Mouse (Mus musculus): Measurements from ENCODE around the gene Ppp2ca.

The Ppp2ca gene

DNA sequence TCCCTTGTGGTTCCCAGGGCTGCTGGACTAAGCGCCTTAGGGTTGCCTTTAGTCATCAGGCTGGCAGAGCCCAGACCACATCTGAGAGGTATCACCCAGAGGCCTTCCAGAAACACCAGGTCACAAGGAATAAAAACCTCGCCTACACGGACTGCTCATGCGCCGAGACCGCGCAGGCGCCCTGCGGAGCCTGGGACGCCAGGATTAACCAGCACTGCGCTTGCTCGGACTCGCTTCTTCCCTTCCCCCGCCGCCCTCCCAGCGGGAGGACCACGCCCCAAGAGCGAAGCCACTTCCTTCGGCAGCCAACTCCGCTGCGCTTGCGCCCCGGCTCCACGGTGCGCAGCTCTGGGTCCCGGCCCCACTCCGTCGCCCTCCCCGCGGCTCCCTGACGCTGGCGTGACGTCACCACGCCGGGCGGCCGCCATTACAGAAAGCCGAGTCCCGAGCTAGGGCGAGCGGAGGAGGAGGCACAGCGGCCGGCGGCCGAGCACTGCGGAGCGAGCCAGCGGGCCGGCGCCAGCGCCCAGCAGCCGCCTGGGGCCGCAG, at the start of gene Ppp2ca:
Gene Ppp2ca (plus strand): TSS at position 284 of the 549 bp plus-strand sequence.
- peak; percentile 98 to 99 for DNase-seq (ENCODE audit: low spot score in 2 of 2)

DNA sequence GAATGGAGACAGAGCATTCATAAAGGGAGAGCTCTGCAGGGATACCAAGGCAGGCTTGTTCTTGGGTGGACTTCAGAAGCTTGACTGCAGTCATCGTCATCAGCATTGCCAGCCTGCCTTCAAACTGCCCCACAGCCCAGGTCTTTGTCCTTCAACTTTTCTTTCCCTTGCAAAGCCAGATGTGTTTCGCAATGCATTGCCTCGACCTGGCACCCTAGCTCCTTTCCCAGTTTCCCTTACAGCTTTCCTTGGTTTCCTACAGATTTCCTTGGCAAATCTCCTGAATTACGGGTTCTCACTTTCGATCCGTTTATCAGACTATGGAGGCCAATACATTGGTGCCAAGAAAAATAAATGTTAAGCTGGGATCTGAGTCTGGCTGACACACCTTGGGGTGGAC, 45.1 kb upstream of the Ppp2ca start:
- DNase-seq (ENCODE audit: low spot score in 2 of 2) = no peak

DNA sequence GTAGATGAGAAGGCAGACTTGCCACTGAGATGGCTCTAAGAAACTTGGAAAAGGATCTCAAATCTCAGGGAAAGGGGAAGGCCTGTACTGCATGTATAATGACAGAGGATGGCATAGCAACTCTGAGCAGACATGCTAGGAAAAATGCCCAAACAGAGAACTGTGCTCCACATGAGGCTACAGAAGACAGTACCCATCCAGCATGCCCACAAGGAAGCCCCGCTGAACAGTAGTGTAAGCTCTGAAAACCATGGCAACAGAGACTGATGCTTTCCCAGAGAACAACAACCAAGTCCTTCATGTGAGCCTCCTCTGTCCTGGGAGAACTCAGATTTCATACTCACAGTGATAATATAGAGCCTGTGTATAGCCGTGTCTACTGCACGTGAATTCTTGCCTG, 43.8 kb upstream of the Ppp2ca start:
- DNase-seq (ENCODE audit: low spot score in 2 of 2) = no peak

DNA sequence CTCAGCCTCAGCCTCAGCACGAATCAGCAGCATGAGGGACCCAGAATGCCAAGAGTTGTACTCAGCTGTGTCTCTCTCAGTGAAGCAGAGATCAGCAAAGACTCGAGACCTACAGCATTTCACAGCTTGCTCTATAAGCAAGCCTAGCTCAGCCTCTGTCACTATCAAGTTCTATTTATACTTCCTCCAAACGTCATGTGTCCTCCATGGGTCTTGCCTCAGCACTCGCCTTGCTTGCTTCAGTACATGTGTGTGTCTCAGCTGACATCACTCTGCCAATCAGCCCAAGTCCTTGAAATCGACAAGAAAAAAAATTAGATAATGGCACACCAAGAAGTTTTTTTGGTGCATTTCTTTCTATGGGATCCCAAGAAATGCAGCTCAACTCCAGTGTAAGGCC, 42.3 kb upstream of the Ppp2ca start:
- DNase-seq (ENCODE audit: low spot score in 2 of 2) = no peak

DNA sequence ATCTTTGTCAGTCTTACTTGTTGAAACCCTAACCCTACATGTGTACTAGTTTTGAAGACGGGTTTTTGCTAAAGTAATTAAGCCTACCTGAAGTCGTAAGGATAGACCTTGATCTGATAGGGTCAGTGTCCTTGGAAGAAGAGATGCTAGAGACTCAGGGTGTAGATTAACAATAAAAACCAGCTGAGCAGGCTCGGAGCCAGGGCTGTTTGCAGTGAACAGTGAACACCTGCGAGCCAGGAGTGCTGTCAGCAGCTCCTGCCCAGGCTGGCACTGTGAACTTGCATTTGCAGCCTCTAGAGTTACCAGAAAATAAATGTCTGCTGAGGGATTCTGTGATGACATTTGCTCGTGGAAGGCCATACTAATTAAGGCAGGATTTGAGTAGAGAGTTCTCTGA, 39.5 kb upstream of the Ppp2ca start:
- DNase-seq (ENCODE audit: low spot score in 2 of 2) = no peak

DNA sequence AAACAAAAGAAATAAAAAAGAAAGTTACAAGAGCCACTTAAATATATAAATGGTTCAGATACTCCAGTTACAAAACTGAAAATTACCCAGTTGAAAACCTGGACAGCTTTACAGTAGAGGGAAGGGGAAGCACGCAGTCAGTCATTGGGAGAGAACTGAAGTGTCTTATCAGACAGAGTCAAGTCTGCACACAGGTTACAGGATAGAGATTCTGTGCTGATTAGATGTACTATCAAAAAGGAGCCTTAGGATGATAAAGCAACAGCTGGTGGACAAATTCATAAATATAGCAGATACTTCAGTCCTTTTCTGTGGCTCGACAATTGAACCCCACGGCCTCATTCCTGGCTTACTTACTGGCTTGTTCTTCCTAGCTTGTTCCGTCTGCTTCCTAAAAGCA, 38.2 kb upstream of the Ppp2ca start:
- no peak for DNase-seq (ENCODE audit: low spot score in 2 of 2)

DNA sequence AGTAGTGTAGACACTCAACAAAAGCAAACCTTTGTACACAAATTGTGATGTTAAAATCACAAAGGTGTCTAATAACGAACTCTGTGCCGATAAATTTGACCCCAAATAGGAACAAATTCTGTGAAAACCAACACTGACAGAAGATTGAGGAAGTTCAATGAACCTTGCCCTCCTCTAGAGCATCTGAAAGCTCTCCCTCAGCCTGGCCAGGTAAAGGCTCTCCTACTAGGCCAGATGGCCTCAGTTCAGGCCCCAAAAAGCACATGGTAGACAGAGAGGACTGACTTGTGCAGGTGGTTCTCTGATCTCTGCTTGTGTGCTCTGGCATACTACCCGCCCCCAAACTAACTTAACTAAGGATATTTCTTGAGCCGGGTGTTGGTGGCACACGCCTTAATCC, 36.1 kb upstream of the Ppp2ca start:
- no peak for DNase-seq (ENCODE audit: low spot score in 2 of 2)

DNA sequence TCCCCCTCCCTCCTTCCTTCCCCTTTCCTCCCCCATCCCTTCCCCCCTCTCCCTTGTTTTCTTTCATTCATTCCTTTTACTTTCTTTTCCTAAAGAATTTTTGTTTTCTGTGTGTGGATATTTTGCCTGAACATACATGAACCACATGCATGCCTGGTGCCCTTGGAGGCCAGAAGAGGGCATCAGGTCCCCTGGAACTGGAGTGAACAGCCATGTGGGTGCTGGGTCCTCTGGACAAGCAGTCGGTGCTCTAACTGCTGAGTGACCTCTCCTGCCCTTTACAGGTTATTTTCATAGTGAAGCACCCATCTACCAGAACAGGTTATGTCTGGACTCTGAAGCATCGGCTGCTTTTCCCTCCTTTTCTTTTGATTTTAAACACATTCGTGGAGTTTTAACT, 34.1 kb upstream of the Ppp2ca start:
- no peak for DNase-seq (ENCODE audit: low spot score in 2 of 2)

DNA sequence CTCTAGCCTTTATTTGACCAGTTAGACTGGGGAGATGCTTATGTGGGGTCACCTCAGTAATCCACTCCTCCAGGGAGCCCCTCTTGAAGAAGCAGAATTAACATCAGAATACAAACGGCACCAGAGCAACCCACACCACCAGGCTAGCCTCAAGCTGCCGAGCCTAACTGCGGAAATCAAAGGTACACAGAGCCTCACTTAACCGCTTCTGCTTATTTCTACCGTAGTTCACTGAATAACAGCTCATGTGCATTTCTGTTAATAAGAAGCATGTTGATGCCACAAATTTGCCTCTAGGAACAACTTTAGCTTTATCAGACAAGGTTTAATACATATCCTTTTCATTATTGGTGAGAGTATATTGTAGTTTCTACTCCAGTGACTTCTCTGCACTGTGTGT, 32.6 kb upstream of the Ppp2ca start:
- DNase-seq (ENCODE audit: low spot score in 2 of 2) = no peak

DNA sequence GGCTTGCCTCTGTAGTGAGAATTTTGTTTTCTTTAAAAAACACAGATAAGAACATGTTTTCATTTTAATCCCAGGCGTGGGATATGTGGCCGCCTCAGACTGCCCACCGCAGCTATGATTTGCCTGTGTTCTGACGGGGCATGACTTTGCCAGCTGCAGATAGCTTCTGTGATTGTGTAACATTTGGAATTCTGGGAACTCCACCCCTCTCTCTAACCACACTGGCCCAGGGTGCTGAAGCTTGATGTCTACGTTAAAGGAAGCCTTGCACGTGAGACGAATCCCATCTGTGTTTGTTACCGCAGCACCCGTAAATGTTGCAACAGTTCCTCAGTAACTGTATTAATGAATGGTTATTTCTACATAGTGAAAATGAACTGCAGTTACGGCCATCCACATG, 26.7 kb upstream of the Ppp2ca start:
- no peak for DNase-seq (ENCODE audit: low spot score in 2 of 2)

DNA sequence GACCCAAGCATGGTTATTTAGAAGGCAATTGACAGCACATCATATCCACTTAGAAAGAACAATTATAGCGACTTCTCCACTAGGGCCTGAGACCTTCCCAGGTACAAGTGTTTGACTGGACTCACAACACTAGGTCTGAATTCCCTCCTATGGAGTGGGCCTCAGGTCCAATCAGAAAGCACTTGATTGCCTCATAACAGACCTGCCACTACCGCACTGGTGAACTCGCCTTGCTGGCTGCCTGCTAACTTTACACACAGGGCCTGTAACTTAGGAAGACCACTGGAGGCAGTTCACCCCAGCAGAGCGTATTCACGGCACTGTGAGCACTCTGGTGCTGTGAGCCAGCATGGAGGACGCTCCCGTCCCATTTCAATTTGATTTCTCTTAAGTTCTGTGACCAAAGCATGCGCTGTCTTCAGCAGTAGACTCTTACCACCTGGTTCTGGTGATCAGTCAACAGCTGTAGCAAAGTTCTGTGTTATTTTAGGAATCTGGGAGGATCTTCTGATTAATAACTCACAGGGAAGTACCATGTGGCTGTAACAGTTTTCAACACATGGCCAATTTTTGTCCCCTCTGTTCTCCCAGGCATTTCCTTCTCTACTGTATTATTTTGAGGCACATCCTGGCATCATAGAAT, 24.8 kb upstream of the Ppp2ca start:
- no peak for DNase-seq (ENCODE audit: low spot score in 2 of 2)

DNA sequence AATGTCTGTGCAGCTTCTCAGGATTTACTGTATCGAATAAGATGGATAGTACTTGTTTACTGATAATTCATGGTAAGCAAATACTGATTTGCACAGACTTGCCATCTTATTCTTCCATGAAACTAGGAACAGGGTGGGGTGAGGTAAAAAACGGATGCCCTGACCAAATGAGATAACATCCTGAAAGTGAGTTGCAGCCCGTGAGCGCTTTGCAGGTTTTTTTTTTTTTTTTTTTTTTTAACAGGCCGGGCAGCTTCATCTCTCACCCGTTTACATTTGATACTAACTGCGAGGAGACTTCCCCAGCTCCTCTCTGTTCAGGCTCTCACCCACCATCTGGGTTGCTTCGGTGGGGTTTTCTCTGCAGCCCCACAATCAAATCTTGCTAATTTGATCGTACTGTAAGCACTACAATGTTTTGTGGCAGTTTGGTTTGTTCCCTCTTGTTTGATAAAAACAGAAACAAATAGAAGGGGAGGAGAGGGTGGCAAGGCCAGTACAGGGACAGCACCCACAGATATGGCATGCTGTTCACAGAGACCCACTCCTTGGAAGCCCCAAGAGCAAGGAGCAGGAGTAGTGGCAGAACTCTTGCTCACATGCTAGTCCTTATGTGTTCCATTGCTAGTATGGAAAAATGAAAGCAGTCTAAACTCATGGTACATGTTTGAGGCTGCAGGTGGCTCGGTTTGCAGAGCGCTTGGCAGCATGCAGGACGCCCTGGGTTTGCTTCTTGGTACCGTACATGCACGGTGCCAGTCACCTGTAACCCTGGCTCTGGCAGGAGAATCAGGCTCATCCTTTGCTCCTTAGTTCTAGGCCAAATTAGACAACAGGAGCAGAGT, 23.6 kb upstream of the Ppp2ca start:
- no peak for DNase-seq (ENCODE audit: low spot score in 2 of 2)

DNA sequence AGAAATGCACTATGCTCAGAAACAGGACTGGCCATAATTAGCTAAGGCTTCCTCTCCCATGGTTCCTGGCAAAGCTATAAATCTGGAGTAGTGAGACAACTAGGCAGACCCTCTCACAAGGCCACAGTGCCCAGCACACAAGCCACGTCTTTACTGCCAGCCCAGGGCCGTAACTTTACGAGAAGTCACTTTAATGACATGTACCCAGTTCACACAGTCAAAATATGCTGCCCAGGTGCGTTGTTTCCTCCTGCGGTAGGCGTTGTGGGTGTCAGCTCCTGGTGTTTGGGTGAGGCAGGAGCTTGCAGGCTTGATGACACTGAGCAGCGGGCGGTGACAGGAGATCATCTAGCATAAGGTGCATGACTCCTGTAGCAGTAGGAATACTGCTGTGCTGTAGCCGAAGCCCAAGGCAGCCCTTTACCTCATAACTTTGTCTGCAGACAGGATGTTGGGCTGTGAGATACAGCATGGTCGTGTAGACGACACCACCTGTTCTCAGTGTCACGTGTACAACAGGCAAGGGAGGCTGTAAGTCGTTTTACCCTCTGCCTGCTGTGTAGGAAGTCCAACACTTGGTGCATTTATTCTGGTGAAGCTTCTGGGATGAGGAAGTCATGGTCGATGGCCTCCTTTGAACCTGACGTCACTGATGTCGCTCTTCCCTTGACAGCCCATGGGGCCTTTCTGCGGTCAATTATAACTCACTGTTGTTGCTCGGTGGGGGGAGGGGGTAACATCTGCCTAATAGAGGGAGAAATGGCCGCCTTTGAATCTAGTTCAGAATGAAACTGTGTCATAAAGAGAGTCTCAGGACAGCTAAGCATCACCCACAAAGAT, 22.5 kb upstream of the Ppp2ca start:
- no peak for DNase-seq (ENCODE audit: low spot score in 2 of 2)

DNA sequence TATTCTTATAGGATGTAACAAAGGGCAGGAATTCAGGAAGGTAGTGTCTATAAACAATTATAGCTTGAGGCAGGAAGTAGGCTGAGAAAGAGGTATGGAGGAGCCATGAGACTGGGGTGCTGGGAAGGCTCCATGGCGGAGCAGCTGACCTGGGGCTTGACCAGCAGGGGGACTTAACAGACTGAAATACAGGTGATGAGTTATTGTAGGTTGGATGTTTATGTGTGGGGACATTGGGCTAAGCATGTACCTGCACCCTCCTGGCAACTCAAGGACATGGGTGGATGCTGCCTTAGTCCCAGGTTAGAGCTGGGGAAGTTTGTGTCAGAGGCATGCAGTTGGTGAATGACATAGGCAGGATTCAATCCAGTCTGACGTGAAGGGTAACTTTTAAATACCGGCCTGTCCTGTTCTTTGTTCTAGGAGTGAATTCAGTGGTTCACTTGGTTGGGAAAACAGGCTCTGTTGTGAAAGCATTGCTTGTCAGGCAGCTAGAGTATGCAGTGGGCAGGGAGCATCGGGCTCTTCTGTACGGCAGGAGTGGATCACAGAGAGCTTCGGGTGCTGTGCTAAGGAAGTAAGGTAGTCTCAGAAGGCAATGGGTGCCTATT, 21.6 kb upstream of the Ppp2ca start:
- no peak for DNase-seq (ENCODE audit: low spot score in 2 of 2)

DNA sequence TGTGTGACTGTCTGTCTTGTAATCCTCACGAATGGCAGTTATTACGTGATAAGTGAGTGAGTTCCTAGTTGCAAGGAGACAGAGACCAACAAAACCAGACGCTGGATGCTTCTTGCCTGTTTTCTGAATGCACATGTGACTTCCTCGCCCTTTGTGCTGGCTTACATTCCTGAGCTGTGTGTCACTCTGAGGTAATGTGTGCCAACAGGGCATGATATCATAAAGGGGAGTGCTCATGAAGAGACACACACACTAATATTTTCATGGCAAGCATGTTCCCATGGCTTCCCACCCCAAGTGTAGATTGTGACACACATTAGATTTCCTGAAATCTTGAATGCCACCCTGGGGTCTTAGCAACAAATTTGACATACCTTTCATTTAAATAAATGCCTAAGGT, 20.5 kb upstream of the Ppp2ca start:
- DNase-seq (ENCODE audit: low spot score in 2 of 2) = no peak

DNA sequence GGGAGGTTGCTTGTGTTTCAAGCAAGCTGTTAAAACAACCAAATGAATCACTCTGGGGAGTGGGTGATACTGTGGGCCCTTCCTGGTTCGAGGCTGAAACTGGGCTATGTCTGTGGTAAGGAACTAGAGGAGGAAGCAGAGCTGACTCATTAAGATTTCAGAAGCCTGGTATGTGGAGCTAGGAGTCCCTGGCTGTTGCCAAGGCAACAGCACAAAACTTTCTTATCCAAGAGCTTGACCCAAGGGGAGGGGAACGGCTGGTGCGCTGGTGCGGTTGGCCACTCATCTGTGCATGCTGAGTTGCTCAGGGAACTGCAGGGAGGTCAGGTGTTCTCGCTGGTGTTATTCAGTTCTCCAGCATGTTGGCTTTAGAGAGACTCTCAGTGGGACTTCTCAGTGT, 18.5 kb upstream of the Ppp2ca start:
- no peak for DNase-seq (ENCODE audit: low spot score in 2 of 2)

DNA sequence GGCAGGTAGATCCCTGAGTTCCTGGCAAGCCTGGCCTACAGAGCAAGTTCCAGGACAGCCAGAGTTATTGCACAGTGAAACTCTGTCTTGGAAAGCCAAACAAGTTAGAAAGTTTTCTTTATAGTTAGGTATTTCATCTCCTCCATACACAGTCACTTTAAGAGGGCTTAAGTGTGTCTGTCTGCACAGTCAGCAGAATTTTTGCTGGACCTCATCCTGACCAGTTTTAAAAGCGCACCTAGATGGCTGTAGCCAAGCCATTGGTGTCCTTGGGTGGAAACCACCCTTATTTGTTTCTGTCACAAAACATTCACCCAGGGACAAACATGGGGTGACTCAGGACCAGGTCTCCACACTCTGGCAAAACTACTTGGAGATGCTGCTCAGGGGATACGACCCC, 17.8 kb upstream of the Ppp2ca start:
- DNase-seq (ENCODE audit: low spot score in 2 of 2) = no peak

DNA sequence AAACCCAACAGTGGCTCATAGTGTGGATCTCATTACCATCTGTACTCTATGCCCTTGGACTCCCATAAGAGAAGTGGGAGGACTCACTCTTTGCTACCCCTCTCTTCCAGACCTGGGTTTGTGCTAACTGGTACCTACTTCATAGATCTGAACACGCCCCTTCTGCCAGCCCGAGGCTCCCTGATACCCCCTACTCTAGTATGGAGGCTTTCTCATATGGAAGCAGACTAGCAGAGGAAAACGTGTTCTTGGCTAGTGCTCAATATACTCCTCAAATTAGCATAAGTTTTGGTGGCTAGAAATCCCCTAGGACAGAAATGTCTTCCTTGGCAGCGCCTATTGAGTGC, 12.7 kb upstream of the Ppp2ca start:
- no peak for DNase-seq (ENCODE audit: low spot score in 2 of 2)

DNA sequence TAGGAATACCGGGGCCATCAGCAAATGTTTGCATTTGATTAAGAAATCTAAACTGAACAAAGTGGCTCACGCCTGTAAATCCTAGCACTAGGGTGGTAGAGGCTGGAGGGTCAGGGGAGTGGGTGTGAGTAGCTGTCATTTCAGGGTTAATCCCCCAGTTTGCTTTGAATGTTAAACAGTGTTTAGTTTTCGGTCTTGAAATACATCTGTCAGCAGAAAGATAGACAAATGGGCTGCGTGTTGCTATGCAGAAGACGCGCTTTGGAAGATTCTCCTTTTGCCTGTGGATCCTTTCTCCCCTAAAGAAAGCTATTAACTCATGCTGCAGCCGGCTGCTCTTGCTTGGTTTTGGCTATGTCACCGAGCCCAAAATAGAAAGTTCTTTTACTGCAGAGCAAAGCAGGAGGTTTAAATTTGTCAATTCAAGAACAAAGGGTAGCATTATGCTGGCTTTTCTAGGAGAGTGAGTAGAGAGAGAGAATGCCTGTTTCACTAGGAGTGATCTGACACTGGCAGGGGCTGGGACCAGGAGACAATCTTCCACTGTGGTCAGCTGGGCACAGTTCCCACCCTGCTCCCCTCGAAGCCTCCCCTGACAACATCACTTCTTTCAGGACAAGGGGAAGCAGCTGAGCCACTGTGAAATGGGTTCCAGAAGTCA, 12.1 kb upstream of the Ppp2ca start:
- DNase-seq (ENCODE audit: low spot score in 2 of 2) = no peak

DNA sequence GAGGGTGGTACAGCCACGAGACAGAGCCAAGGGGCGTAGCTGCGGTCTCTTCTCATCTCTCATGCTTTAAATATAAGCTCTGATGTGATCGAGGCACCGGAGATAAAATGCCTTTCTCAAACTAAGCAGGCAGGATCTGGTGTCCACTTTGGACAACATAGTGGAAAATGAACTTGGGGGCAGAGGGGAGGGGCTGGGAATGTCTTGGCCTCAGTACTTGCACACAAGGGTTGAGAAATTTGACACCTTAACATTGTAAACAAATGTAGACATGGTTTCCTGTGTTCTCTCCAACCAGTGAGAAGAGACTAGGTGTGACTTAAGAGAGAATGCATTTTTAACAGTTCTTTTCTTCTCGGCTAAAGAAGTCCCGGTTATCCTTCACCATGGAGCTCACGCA, 9.2 kb upstream of the Ppp2ca start:
- no peak for DNase-seq (ENCODE audit: low spot score in 2 of 2)

DNA sequence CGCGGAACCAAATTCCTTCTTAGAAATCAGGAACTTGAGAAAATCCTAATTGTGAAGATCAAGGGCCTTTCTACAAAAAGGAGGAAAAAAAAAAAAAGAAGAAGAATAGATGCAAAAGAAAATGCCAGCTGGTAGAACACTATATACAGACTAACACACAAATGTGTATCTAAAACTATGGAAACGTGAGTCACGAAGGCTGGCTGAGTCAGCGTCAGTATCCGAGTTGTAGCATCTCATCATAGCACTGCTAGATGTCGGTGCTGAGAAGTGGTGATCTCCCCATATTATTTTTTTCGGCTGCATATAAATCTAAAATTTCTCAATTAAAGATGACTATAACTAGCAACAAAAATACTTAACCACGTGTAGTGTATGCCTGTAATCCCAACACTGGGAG, 7.2 kb upstream of the Ppp2ca start:
- no peak for DNase-seq (ENCODE audit: low spot score in 2 of 2)

DNA sequence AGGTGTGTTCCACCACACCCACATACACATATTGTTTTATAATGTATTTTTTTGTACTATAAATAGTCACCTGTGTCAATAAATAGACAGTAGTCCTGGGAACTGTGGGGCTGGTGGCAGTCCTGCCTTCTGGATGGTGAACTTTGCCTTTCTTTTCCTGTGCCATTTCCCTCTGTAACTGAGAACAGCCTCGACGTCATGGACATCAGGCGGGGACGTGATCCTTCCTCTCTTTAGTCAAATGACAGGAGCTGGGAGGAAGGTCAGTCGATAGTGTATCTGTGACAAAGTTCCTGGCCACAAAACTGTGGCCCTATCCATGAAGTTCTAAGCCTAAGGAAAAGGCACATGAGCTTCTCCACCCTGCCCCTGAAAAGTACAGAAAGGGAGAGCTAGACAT, 3.9 kb upstream of the Ppp2ca start:
- no peak for DNase-seq (ENCODE audit: low spot score in 2 of 2)

Data from urinary bladder, postnatal 4 days (tissue).